Mouse (Mus musculus): Measurements from ENCODE around the gene 4930452B06Rik.

- TF ChIP-seq CTCF (IDR thresholded peaks at IDR 0.05; ENCODE audit: low read depth, low read length), result no peak
- TF ChIP-seq POLR2A (IDR thresholded peaks at IDR 0.05; ENCODE audit: borderline replicate concordance, low read depth, low read length), result no peak
Observed at GRCm38 (mm10) chr14:8504206-8504605, 161.8 kb downstream of the 4930452B06Rik start.
